Mouse (Mus musculus) left cerebral cortex, adult 11 months (tissue): Measurements from ENCODE around the gene Stac.

ENCODE experiments used
- DNase-seq: peaks from one replicate; pipeline ENCODE4 v3.0.0; 2022; ENCODE audit warnings: low spot score

Gene Stac

GRCm38 (mm10) chr9:111514586-111515473, 175.3 kb downstream of the Stac start:
- DNase-seq, result no peak
